Mouse (Mus musculus): ENCODE results near the gene Plekhm3. TPM values are rescaled to one million over a fixed set of nuclear protein-coding genes. Genes with fewer than 3 reads are reported as not detected.

Plekhm3 gene
- total RNA-seq, 2 experiments from 2014 or later, result 29.5 to 30.0 TPM

DNA sequence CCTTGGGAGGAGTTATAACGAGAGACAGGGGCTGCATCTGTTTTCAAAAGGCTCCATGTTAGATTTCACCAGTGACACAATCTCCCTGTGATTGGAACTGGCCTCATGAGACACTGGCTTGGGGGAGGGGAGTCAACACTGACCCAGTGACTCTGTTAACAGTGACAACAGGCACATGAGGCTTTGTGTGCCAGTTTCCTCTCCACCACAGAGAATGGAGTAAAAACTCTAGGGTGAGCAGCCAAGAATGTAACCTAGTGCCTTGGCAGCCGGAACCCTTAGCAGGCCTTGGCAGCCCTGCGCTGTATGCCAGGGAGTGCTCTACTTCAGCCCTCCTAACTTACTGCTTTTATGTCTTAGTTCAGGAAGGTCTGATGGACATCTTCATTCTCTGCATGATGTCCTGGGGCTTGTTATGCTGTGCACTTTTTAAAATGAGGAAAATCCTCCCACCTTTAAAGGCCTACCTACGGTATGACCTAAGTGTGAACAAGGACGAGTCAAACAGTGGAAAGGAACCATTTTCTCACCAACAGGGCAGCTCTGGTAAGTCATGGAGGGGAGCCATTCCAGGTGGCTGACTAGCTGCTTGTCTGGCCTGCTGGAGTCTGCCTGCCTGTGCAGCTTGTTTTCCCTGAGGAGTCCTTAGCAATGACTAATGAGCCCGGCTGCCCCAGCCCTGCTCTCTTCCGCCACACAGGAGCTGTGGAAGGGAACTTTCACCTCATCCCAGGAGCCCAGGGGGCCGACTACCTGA lies 161.2 kb downstream of the Plekhm3 start:
- DNase-seq (ENCODE audit: low spot score in 2 of 2), result no peak
- intact Hi-C loops (cut with DNase I), result no loop called here

GRCm38 (mm10) chr1:64794096-64794495 lies 162.5 kb downstream of the Plekhm3 start:
- intact Hi-C loops (cut with DNase I), result no loop called here
- no peak for DNase-seq (ENCODE audit: low spot score in 2 of 2)

DNA sequence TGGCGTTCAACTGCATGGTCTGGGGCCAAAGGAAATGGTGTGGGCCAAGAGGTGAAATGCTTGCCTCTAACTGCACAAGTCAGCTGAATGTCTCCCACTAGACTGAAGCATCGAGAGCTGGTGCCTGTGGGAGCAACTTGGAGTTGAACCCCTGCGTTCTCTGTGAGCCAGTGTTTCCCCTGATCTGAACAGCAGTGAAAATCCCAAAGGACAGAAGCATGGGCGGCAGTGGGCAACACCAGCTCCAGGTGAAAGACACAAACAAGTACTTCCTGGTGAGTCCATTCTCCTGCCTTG lies 163.4 kb downstream of the Plekhm3 start:
- DNase-seq (ENCODE audit: low spot score in 2 of 2), result no peak
- intact Hi-C loops (cut with DNase I), result no loop called here

GRCm38 (mm10) chr1:64792521-64793233 lies 163.9 kb downstream of the Plekhm3 start:
- intact Hi-C loops (cut with DNase I), result no loop called here
- DNase-seq (ENCODE audit: low spot score in 2 of 2), result peak in 1 of 2 experiments; percentile 15

DNA sequence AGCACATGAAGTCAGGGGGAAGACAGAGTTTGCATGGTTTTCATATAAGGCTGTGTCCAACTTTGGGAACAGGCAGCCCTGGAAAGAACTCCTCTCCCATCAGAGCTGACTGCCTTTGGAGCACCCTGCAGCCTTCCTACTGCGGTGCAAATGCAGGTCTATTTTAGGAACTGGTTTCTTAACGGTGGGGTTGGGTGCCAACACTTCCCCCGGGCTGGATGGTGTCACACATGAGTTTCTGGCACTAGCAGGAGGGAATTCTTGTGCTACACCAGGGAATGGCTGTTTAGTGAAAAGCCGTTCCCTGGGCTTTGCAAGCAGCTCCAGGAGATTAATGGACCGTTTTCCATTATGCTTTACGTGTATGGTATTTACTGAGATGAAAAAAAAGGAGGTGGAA lies 164.8 kb downstream of the Plekhm3 start:
- intact Hi-C loops (cut with DNase I), result no loop called here
- peak; percentile 72 to 90 for DNase-seq (ENCODE audit: low spot score in 2 of 2)

DNA sequence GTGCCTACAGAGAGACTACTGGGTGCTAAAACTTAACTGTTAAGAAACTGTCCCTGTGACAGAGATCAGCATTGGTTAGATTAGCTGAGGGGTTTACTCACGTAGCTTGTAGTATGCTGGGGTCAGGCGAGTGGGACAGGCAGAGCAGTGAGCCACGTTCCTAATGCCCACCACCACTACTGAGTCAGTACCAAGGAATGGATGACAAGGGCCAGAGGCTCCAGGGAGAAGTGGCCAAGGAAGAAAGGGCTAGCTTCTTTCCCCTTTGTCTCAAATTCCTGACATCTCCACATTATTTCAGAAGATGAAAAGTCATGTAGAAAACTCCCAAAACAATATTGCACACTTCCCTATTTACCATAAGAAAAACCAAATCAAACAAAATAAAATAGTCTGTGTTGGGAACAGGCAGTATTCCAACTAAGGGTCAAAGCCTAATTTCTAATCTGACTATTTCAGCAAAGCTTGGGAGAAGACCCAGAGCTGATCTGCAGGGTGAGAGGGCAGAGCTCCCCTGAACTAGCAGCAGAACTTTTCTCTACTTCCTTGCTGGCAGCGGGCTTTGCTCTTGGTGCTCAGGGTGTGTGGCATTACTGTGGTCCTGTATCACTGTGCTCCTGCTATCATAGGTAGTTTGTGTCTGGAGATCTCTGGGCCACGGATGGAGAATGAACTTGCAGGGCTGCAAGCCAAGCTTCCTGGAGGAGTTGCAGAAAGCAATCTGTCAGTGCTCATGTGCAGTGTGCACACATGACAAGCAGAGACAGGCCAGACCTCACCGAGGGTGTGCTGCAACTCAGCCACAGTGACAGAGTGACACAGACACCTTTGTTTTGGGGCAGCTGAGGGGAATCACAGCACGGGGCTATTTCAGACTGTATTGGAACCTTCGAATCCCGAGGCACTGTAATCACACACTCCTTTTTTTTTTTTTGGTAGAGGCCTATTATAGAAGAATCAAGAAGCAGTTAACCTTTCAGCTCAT lies 165.5 kb downstream of the Plekhm3 start:
- intact Hi-C loops (cut with DNase I), result no loop called here
- peak in 1 of 2 experiments; percentile 23 for DNase-seq (ENCODE audit: low spot score in 2 of 2)

DNA sequence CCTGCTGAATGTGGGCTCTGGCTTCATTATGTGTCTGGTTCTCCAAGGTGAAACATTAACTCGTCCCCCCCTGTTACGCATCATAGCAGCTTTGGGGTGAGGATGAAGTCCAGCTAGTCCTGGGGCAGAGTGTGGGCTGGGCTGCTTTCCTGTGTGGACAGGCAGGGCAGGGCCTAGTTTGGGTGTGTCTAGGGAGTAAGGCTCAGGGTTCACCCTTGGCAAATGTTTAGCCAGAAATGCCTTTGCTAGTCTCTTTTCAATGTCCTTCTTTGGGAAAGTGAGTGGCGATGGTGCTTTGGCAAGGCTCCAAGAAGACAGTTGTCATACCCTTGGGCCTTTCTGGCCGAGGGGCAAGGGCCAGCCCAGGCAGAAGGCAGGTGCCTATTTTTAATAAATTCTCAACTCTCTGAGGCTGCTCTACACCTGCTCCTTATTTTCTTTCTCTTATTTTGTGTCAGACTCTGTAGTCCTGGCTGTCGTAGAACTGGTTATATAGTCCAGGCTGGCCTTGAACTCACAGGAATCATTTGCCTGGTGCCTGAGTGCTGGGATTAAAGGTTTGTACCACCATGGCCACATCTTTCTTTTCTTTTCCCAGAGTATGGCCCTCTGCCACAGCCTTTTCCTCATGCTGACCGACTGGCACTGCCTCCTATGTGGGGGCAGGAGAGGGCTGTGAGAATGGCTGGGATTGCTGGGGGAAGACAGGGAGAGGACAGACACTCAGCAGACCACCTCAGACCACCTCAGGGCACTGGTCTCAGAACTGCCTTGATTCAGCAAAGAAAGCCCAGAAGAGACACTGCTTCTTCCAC lies 168.7 kb downstream of the Plekhm3 start:
- no peak for DNase-seq (ENCODE audit: low spot score in 2 of 2)
- intact Hi-C loops (cut with DNase I), result no loop called here

- intact Hi-C loops (cut with DNase I), result no loop called here
- DNase-seq (ENCODE audit: low spot score in 2 of 2), result no peak
These were observed 176.8 kb downstream of the Plekhm3 start for GRCm38 (mm10) chr1:64779863-64780262.

GRCm38 (mm10) chr1:64779415-64779814 lies 177.2 kb downstream of the Plekhm3 start:
- intact Hi-C loops (cut with DNase I), result no loop called here
- DNase-seq (ENCODE audit: low spot score in 2 of 2), result no peak

DNA sequence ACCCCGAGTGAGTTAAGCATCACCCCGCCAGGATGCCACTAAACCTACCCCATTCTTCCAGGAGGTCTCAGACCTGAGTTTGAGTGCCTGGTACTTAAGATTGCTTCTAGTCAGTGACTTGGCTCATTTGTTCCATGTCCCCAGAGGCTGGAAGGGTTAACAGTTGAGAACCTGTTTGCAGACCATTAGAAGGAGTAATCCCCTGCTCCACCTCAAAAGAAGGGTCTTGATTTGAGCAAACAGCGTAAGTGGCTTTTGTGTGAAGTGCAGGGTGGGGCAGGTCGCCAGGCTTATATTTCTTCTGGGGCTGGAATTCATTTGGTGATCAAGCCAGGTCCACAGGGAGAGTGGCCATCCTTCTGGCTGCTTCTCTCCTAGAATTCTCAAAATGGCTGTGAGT lies 183.3 kb downstream of the Plekhm3 start:
- no peak for DNase-seq (ENCODE audit: low spot score in 2 of 2)
- intact Hi-C loops (cut with DNase I), result no loop called here

GRCm38 (mm10) chr1:64770169-64770568 lies 186.5 kb downstream of the Plekhm3 start:
- DNase-seq (ENCODE audit: low spot score in 2 of 2), result no peak
- intact Hi-C loops (cut with DNase I), result no loop called here

DNA sequence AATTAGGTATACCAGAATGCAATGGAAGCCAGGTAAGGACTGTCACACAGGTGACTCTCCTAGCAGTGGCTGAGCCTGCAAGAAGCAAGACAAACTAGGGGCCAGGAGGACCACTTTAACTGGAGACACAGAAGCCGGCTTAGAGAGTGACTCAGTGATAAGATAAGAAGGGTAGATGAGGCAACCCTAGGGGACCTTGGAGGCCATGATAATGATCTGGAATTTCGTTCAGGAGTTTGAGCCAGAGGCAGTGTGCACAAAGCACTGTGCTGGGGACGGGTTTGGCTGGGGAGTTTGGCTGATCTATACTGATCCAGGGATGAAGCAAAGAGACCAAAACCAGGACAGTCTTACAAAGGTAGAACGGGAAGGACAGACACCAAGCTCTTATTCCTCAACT lies 195.0 kb downstream of the Plekhm3 start:
- intact Hi-C loops (cut with DNase I), result no loop called here
- DNase-seq (ENCODE audit: low spot score in 2 of 2), result no peak

DNA sequence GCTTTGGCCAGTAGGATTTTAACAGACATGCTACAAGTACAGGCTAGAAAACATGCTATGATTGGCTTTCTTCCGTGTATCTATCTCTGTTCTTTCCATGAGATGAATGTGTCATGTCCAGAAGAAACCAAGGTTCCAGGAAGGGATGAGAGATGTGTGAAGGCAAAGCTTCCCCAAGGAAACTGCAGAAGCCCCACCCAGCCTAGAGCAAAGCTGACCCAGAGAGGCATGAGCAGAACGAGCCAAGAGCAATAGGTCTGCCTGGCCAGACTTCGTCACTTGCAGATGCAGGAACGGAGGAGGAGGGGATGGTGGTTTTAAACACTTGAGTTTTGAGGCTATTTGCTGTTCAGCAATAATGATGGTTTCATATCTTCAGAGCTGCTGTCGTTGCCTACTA lies 198.9 kb downstream of the Plekhm3 start:
- DNase-seq (ENCODE audit: low spot score in 2 of 2), result no peak
- intact Hi-C loops (cut with DNase I), result no loop called here

DNA sequence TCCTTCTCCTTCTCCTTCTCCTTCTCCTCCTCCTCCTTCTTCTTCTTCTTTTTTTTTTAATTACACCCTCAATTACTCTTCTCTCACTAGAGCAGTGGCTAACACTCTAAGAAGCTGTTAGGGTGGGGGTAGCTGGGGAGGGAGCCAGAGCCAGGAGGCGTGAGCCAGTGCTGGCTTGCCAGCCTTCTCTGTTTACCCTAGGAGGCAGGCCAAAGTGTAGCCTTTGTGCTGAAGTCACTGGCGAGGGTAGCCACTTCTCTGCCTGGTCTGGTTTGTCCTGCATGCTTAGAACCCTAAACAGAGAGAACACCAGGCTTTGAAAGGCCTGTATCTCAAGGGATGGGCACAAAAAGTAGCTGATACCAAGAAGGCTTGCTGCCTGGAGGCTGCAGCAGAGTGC lies 199.4 kb downstream of the Plekhm3 start:
- intact Hi-C loops (cut with DNase I), result no loop called here
- no peak for DNase-seq (ENCODE audit: low spot score in 2 of 2)

GRCm38 (mm10) chr1:64756640-64757030 lies 200.0 kb downstream of the Plekhm3 start:
- intact Hi-C loops (cut with DNase I), result no loop called here
- DNase-seq (ENCODE audit: low spot score in 2 of 2), result no peak

DNA sequence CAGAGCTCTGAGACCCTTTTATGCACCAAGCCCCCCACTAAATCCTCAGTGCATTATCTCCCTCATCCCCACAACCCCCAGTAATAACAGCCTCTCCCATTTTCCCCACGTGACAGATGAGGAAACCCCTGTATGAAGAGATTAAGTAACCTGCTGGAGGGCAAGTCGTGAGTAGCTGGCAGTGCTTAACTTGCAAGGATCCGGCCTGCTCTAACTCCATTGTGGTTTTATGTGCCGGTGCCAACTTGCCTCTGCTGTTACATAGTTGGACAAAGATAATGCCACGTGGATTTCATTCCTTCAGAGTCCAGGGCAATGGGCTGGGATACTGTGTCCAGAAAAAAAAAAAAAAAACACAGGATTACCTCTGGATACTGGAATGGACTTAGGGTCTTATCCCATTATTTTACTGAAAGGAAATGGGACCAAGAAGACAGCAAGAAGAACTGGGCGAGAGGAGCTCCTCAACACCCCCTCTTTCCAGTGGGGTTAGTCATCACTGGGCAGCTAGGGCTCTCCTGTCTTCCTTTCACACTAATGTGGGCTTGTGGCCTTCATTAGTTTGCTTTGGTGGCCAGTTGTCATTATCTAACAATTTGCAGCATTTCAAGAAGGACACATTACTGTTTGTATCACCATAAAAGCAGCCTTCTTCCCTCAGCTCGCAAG lies 200.5 kb downstream of the Plekhm3 start:
- intact Hi-C loops (cut with DNase I), result no loop called here
- no peak for DNase-seq (ENCODE audit: low spot score in 2 of 2)

DNA sequence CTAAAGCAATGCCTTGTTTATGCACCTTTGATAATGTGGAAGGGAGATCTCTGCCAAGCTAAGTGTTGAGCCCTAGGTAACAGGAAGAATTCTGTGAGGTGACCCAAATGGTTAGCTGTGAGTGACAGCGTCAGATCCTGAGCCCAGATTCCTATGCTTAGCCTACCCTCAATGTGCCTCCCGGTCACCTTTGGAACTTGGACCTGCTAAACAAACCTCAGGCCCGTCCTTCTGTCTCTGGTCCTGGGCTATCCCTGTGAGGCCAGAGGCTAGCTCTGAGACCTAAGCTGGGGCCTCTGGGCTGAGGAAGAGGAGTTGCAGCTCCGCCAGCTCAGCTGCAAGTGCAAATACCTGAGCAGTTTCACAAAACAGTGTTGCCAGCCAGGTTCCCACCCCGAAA lies 202.0 kb downstream of the Plekhm3 start:
- intact Hi-C loops (cut with DNase I), result no loop called here
- no peak for DNase-seq (ENCODE audit: low spot score in 2 of 2)

GRCm38 (mm10) chr1:64753668-64754067 lies 203.0 kb downstream of the Plekhm3 start:
- DNase-seq (ENCODE audit: low spot score in 2 of 2), result no peak
- intact Hi-C loops (cut with DNase I), result no loop called here

GRCm38 (mm10) chr1:64753109-64753508 lies 203.5 kb downstream of the Plekhm3 start:
- no peak for DNase-seq (ENCODE audit: low spot score in 2 of 2)
- intact Hi-C loops (cut with DNase I), result no loop called here

Measured in left cerebral cortex, postnatal 14 days (tissue).